Mouse (Mus musculus) hindbrain, embryonic 14.5 days (tissue): ENCODE results near the gene Cks2. TPM values are rescaled to one million over a fixed set of nuclear protein-coding genes. Genes with fewer than 3 reads are reported as not detected.
"Not testable (repeated sequence)": the region's sequence is repeated elsewhere in the genome, so short reads cannot be mapped to it uniquely, and the experiment has no call there.

Source experiments
- ATAC-seq: fragments of 200-750 bp; cut with Nextera tagmentation; 2 replicates; pipeline ENCODE4 v1.8.0; 2017; ENCODE audit warnings: moderate number of reproducible peaks, mild to moderate bottlenecking, moderate TSS enrichment, moderate library complexity; ENCODE audit not compliant: low FRiP score
- DNase-seq: peaks from one replicate; pipeline ENCODE4 v3.0.0-alpha.2; 2015; ENCODE audit warnings: low spot score
- H3K27ac ChIP-seq: fragments of 300-500 bp; sonication (generic); 2 replicates; pipeline ENCODE4 v1.5.1; 2014; ENCODE audit warnings: mild to moderate bottlenecking, moderate library complexity
- H3K27me3 ChIP-seq: fragments of 300-500 bp; sonication (generic); 2 replicates; pipeline ENCODE4 v1.6.1; 2014; ENCODE audit warnings: mild to moderate bottlenecking, low read length, mixed read lengths; ENCODE audit not compliant: control insufficient read depth, insufficient read depth
- H3K36me3 ChIP-seq: fragments of 300-500 bp; sonication (generic); replicated peaks from 2 replicates; pipeline ENCODE4 v1.6.1; 2014; ENCODE audit not compliant: control insufficient read depth, insufficient read depth
- H3K4me1 ChIP-seq: fragments of 300-500 bp; sonication (generic); replicated peaks from 2 replicates; pipeline ENCODE4 v1.6.1; 2014; ENCODE audit warnings: antibody characterized with exemption, low read length, mixed read lengths; ENCODE audit not compliant: control insufficient read depth, insufficient read depth
- H3K4me2 ChIP-seq: fragments of 300-500 bp; sonication (generic); replicated peaks from 2 replicates; pipeline ENCODE4 v1.6.1; 2014; ENCODE audit warnings: mild to moderate bottlenecking, moderate library complexity
- H3K4me3 ChIP-seq: fragments of 300-500 bp; sonication (generic); replicated peaks from 2 replicates; pipeline ENCODE4 v1.5.1; 2014; ENCODE audit warnings: mild to moderate bottlenecking, low read length
- H3K9ac ChIP-seq: fragments of 300-500 bp; sonication (generic); 2 replicates; pipeline ENCODE4 v1.6.1; 2014
- H3K9me3 ChIP-seq: fragments of 300-500 bp; sonication (generic); 2 replicates; pipeline ENCODE4 v1.6.1; 2016; ENCODE audit warnings: low read length; ENCODE audit not compliant: control insufficient read depth
- WGBS: fragments of 180-500 bp; shearing (Covaris S2); extraction: QIAGEN DNeasy Blood & Tissue Kit; methylation state at CpG from one replicate; pipeline ENCODE4 v1.1.7; 2014; 5-methylcytosine and 5-hydroxymethylcytosine counted together
- polyA plus RNA-seq: library from polyadenylated mRNA; unstranded; fragments of >200 nt; fragmentation: Nextera tagmentation; extraction: Ambion mirVana; gene quantifications from 2 replicates; pipeline ENCODE4 v1.2.1, GENCODE M21; 2014

Cks2 gene
- polyA plus RNA-seq, 1 experiment from 2014 or later, result 52.4 TPM

DNA sequence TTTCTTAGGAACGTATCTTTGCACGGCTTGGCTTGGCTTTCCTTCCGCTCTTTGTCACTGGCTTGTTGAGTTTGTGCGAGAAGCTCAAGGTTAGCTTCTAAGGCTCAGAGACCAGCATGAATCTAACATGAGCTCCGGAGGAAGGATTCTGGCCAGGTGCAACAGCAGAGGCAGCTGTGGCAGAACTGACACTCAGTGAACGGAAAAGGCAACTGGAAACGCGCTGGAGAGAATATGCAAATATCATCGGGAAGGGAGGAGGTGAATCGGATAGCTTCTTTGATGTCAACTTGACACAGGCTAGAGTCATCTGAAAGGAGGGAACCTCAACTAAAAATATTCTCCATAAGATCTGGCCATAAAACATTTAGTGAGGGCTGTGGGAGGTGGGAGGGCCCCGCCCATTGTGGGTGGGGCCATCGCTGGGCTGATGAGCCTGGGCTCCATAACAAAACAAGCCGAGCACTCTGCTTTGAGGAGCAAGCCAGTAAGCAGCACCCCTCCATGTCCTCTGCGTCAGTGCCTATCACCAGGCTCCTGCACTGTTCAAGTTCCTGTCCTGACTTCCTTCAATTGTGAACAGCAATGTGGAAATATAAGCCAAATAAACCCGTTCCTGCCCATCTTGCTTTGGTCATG, 13.6 kb upstream of the Cks2 start:
- no peaks in the 10 kb centered on the region for H3K27me3 ChIP-seq
- 80% methylated on average over 15 of the region's 15 CpGs for WGBS
- ATAC-seq (no peak), DNase-seq (no peak)
- H3K27ac ChIP-seq, result no peak overlapping the region
- H3K4me3 ChIP-seq, result no peak overlapping the region
- H3K4me2 ChIP-seq, result no peak overlapping the region
- no peaks in the 10 kb centered on the region for H3K9me3 ChIP-seq
- no peaks in the 10 kb centered on the region for H3K4me1 ChIP-seq
- no peak overlapping the region for H3K9ac ChIP-seq
- no peaks in the 10 kb centered on the region for H3K36me3 ChIP-seq

DNA sequence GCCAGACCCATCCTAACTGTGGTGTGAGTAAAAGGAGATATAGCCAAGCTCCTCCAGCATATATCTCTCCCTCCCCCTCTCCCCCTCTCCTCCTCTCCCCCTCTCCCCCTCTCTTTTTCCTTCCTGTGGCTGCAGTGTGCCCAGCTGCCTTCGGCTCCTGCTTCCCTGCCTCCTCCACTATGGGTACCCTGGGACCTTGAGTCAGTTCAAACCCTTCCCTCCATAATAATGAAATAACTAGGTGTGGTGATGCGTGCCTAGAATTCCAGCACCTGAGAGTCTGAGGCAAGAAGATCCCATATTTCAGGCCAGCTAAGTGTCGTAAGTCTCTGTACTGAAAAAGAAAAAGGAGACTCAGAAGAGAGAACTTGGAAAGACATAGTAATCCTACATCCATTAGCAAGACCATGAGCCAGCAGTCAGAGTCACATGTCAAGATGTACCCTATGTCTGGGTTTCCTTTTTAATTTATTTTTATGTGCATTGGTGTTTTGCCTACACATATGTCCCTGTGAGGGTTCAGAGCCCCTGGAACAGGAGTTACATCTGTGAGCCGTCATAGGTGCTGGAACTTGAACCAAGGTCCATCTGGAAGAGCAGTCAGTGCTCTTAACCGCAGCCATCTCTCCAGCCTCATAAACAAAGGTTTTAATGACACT, 12.3 kb upstream of the Cks2 start:
- Histone ChIP-seq H3K9me3 (no peaks in the 10 kb centered on the region), H3K9ac (no peak overlapping the region), H3K4me2 (no peak overlapping the region), H3K4me1 (no peaks in the 10 kb centered on the region), H3K27ac (no peak overlapping the region), H3K36me3 (no peaks in the 10 kb centered on the region), H3K27me3 (no peaks in the 10 kb centered on the region), H3K4me3 (no peak overlapping the region)
- WGBS, result 88% methylated on average over 5 of the region's 5 CpGs
- ATAC-seq (no peak), DNase-seq (no peak)

DNA sequence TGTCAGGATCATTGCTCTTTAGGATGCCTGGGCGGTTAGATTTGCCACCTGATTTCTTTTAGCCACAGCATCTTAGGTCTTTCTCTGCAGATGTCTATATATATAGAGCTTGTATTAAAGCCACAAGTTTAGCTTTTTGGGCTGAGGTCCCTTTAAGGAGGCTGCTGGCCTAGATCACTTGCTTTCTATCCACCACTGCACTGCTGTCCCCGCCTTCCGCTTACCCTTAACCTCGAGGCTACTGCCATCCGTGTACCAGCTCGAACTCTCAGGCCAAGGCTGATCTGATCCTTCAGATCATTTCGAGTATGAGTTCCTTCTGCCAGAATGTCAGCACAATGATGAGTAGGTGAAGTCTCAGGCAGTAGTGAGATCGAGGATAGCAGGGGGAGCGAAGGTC, 9.6 kb upstream of the Cks2 start:
- ATAC-seq, DNase-seq, H3K4me1 ChIP-seq, H3K27me3 ChIP-seq, H3K9ac ChIP-seq, H3K4me3 ChIP-seq, H3K4me2 ChIP-seq, H3K9me3 ChIP-seq, H3K36me3 ChIP-seq, H3K27ac ChIP-seq: not testable (repeated sequence)
- WGBS, result 73% methylated on average over 4 of the region's 9 CpGs

GRCm38 (mm10) chr13:51638958-51639357, 6.1 kb upstream of the Cks2 start:
- DNase-seq (no peak), ATAC-seq (no peak)
- Histone ChIP-seq H3K4me1 (no peaks in the 10 kb centered on the region), H3K4me3 (no peak overlapping the region), H3K27ac (no peak overlapping the region), H3K27me3 (no peaks in the 10 kb centered on the region), H3K9ac (no peak overlapping the region), H3K9me3 (no peaks in the 10 kb centered on the region), H3K36me3 (no peaks in the 10 kb centered on the region), H3K4me2 (no peak overlapping the region)
- 90% methylated on average over 4 of the region's 4 CpGs for WGBS

- WGBS, result 91% methylated on average over 3 of the region's 3 CpGs
- Histone ChIP-seq H3K4me2 (no peak overlapping the region), H3K4me1 (no peaks in the 10 kb centered on the region), H3K27me3 (no peaks in the 10 kb centered on the region), H3K9me3 (no peaks in the 10 kb centered on the region), H3K27ac (no peak overlapping the region), H3K36me3 (no peaks in the 10 kb centered on the region), H3K4me3 (no peak overlapping the region), H3K9ac (no peak overlapping the region)
- DNase-seq (no peak), ATAC-seq (no peak)
Observed at GRCm38 (mm10) chr13:51641424-51641823, 3.6 kb upstream of the Cks2 start.

- WGBS, result 32% methylated on average over 11 of the region's 11 CpGs
Observed at GRCm38 (mm10) chr13:51642171-51642778, 2.8 kb upstream of the Cks2 start.

GRCm38 (mm10) chr13:51643924-51644828, 856 bp upstream of the Cks2 start:
- DNase-seq (no peak), ATAC-seq (peak; percentile 1; the same call in 1 of the 2 replicates)
- peak overlapping the region; percentile 61 for H3K9ac ChIP-seq
- no peaks in the 10 kb centered on the region for H3K36me3 ChIP-seq
- no peaks in the 10 kb centered on the region for H3K27me3 ChIP-seq
- peak overlapping the region; percentile 58 for H3K27ac ChIP-seq
- peak overlapping the region; percentile 52 for H3K4me3 ChIP-seq
- peak overlapping the region; percentile 82 for H3K4me2 ChIP-seq
- H3K9me3 ChIP-seq, result no peaks in the 10 kb centered on the region
- H3K4me1 ChIP-seq, result 0 out of 2 replicates have a peak, but pooled peaks cover 4% of the 10 kb centered on the region
- WGBS, result 47% methylated on average over 20 of the region's 20 CpGs

More at GRCm38 (mm10) chr13:51642171-51642778, 2.8 kb upstream of the Cks2 start:
- Histone ChIP-seq H3K4me1 (0 out of 2 replicates have a peak, but pooled peaks cover 4% of the 10 kb centered on the region), H3K27me3 (no peaks in the 10 kb centered on the region), H3K9me3 (no peaks in the 10 kb centered on the region), H3K4me2 (no peak overlapping the region), H3K4me3 (no peak overlapping the region), H3K27ac (no peak overlapping the region), H3K36me3 (no peaks in the 10 kb centered on the region), H3K9ac (no peak overlapping the region)
- DNase-seq, result no peak
- no peak for ATAC-seq

GRCm38 (mm10) chr13:51645872-51646271, 840 bp downstream of the Cks2 start:
- H3K4me3 ChIP-seq, result peak overlapping the region; percentile 52
- no peaks in the 10 kb centered on the region for H3K9me3 ChIP-seq
- DNase-seq (no peak), ATAC-seq (no peak)
- H3K36me3 ChIP-seq, result no peaks in the 10 kb centered on the region
- H3K27ac ChIP-seq, result no peak overlapping the region
- WGBS, result 1% methylated on average over 7 of the region's 7 CpGs
- H3K27me3 ChIP-seq, result no peaks in the 10 kb centered on the region
- H3K4me1 ChIP-seq, result peaks cover 6% of the 10 kb centered on the region
- peak overlapping the region; percentile 82 for H3K4me2 ChIP-seq
- peak overlapping the region; percentile 54; the same call in 1 of the 2 replicates for H3K9ac ChIP-seq
